Mouse (Mus musculus): ENCODE data around the gene Tmed6.
A peak's percentile ranks its signal among the peaks of the same experiment; 100 is the strongest.
"Not testable (repeated sequence)": the region's sequence is repeated elsewhere in the genome, so short reads cannot be mapped to it uniquely, and the experiment has no call there.

Tmed6 gene

DNA sequence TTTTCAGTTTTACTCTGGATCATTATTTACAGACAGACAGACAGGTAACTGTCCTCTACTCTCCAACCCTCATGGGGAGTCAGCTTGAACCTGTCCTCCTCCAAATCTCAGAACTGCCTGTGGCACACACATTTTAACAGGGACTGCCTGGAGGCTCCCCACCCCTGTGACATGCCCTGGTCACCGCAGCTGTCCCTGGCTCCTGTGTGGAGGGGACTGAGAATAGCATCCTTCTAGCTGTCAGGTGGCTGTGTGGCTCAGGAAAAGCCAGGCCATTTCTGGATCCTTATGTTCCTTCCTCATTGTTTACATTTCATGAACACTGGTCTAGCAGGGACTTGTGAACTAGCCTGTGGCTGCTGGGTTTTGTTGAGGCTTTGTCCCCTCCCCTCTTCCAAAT, 8.7 kb upstream of the Tmed6 start:
- DNase-seq (ENCODE audit: low read depth, low spot score) = no peak

DNA sequence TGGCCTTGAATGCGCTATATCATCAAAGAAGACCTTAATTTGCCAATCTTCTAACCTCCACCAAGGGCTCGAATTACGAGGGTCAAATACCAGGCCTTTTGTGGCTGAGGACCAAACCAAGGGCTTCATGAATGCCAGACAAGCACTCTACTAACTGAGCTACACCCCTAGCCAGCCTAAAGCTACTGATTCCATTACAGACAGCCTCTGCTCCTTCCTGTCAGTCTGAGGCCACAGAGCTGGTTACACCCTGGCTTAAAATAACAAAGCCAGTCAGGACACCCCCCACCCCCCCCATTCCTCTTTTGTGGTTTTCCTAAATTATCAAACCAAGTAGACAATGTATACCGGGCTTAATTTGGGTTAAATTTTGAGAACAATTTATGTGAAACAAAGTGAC, 8.3 kb upstream of the Tmed6 start:
- DNase-seq (ENCODE audit: low read depth, low spot score) = no peak

DNA sequence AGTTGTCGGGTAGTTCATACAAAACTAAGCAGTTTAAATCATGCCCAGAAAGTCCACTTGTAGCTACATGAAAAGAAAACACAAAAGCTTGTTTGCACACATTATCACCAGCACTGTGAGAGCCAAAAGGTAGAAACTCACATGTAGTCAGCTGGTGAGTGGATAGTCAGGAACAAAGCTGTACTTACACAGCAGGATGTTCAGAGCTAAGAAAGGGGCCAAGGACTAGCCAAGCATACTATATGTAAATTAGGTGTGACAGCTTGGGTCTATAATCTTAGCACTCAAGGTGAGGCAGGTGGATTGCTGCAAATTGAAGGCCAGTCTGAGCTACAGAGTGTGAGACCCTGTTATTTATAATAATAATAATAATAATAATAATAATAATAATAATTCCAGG, 2.8 kb downstream of the Tmed6 start:
- no peak for DNase-seq (ENCODE audit: low read depth, low spot score)

DNA sequence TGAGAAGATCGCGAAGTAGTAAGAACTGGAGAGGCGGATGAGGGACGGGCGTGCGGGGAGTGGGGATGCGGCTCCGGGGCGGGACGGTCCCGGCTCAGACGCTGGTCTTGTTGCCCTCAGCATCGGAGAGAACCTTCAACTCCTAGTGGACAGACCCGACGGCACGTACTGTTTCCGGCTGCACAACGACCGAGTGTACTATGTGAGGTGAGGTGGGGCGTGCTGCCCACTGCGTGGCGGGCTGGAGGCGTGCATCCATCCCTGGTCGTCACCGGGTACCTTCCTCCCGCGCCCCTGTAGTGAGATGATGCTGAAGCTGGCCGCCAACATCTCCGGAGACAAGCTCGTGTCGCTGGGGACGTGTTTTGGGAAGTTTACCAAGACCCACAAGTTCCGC, 8.5 kb downstream of the Tmed6 start:
- DNase-seq (ENCODE audit: low read depth, low spot score) = no peak

DNA sequence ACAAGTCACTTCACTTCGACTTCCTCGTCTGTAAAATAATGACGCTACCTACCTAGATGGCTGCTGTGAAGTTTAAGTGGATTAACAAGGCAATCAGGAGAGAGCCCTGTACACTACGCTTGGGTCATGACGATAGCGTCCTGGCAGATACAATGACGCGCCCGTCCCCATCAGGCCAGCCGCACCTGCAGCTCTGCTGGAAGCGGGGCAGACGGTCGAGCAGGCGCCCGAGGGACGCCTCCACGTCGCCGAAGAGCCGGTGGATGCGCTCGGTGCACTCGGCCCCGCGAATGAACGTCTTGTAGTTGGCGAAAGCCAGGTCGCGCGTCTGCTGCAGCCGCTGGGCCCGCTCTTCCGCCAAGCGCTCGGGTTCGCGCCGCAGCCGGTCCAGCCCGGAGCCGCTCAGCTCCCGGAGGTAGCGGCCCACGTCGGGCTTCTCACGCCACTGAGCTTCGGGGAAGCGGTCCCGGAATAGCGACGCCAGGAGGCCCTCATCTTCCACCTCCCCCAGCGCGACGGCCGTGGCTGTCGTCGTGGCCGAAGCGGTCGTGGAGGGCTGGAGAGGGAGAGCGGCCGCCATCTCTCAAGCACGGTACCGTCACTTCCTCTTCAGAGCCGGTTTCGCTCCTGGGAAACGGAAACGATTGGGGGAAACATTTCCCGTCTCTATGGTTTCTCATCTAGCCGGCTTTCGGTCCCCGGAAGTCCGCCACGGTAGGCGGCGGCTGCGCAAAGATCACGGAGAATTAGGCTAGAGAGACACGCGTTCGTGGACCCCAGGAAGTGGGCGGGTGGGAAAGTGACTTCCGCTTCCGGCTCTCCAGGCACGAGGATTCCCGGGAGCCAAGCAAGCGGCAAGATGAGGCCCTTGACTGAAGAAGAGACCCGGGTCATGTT, 9.1 kb downstream of the Tmed6 start, which contains the start of the genes Cog8 and Nip7:
Gene Cog8 (minus strand): TSS at position 614 of the 897 bp plus-strand sequence.
Gene Nip7 (plus strand): TSS at position 802 of the 897 bp plus-strand sequence.
- DNase-seq (ENCODE audit: low read depth, low spot score) = peak; percentile 99

DNA sequence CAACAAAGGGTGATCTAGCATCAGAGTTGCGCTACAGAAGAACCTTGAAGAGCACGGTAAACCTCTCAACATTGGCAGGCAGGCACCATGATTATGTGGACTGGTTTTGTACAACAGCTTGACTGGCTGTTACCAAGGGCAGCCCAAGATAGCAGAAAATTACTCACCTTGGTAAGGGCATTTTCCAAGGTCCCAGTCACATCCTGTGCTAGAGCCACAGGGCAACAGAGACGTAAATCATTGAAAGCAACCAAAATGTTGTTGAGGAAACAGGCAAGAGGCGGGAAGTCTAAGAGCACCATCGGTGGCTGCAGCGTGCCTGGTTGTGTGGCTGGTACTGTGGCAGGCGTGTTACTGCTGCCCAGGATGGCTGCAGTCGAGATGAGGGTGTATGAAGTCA, 13.4 kb downstream of the Tmed6 start:
- DNase-seq (ENCODE audit: low read depth, low spot score) = no peak

DNA sequence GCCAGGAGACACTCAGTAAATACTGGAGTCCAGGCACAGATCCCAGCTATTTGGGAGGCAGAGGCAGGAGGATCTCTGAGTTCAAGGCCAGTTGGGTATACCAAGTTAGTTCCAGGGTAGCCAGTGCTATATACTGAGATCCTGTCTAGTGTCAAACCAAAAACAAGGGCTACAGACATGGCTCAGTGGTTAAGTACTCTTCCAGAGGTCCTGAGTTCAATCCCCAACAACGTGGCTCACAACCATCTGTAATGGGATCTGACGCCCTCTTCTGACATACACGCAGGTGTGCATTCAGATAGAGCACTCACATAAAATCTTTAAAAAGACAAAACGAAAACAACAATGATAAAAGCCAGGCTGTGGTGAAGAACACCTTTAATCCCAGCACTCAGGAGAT, 16.0 kb downstream of the Tmed6 start:
- no peak for DNase-seq (ENCODE audit: low read depth, low spot score)

DNA sequence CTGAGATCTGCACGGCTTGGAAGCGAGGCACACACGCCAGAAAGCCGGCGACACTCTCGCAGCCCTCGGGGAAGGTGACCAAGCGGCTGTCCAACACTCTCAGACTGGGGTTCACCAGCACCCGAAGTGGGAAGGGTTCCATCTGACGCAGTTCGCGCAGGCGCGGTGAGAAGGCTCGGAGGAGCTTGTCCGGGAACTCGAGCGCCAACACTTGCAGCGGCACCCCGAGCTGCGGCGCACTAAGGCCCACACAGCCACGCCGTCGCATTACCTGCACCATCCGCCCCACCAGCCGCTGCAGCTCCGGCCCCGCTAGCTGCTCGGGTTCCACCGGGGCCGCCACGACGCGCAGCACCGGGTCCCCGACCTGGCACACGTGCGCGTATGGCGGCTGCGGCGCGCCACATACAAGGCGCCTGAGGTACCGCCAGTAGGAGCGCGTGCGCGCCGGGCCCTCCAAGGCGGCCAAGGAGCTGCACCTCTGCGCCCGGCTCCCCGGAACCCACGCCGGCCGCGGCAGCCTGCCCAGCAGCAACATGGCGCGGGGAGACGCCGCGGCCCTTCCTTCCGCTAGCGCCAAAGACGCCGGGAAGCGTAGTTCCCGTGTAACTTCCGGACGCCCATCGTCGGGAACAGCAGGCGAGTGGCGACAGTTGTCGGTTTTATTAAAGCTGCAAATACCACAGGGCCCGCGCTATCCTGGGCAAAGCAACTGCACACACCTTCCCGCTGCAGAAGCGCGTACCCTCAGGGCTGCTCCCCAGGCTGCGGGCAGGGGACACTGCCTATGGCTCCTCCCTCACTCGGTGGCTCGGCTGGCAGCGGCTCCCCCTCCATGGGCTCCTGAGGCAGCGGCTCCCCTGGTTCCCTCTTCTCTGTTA, 17.1 kb downstream of the Tmed6 start, which contains the start of gene Pdf:
Gene Pdf (minus strand): TSS at position 554 of the 881 bp plus-strand sequence.
- peak; percentile 84 for DNase-seq (ENCODE audit: low read depth, low spot score)

DNA sequence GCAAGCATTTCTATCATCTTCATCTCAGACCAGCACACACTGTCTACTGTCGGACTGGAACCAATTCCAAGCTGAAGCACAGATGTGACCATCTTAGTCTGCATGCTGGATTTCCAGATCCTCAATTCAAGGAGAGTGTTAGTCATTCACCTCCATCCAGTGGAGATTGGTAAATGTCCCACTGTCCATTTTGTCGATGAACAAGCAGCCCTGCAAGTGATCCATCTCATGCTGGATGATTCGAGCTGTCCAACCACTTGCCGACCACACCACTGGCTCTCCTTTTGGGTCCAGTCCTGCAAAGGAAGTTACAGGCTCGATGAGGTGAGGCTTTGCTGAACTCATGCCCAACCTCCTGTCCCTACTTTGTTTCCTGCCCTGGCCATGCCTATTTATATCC, 18.5 kb downstream of the Tmed6 start:
- DNase-seq (ENCODE audit: low read depth, low spot score) = no peak

DNA sequence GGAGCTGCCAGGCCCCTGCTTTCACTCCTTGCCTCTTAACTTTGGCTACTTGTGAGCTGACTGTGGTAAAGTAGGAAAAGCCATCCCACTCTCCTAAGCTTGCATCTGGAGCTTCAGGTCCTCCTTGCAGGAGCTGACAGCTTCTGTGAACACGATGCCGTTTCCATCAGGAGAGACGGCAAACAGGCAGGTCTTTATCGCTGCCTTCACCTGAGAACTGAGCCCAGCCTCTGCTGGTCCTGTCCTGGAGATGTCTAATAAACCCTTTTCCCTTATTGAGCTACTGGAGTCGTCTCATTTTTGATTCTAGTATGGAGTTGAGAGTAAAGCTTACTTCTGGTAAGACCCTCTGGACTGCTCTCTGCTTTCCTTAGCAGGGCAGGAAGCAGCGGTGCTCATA, 20.0 kb downstream of the Tmed6 start:
- DNase-seq (ENCODE audit: low read depth, low spot score) = no peak

DNA sequence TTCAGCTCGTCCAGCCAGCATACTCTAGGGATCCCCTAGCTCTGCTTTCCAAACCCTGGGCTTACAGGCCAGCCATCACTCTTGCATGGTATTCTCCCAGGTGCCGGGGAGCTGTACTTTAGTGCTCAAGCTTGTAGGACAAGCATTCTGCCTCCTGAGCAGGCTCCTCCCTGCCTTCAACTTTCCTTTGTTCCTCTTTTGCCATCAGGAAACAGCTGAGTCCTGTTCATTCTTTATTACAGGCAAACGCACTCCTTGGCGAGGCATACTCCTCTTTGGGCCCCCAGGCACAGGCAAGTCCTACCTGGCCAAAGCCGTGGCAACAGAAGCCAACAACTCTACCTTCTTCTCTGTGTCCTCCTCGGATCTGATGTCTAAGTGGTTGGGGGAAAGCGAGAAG, 24.8 kb downstream of the Tmed6 start:
- peak; percentile 33 for DNase-seq (ENCODE audit: low read depth, low spot score)

DNA sequence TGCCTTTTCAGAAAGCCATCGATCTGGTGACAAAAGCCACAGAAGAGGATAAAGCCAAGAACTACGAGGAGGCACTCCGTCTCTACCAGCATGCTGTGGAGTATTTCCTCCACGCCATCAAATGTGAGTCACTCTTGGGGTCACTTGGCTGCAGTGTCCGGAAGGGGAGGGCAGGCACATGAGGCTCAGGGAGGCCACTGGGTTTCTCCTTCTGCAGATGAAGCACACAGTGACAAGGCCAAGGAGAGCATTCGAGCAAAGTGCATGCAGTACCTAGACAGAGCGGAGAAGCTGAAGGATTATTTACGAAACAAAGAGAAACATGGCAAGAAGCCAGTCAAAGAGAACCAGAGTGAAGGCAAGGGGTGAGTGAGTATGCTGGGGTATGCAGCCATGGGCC, 28.8 kb downstream of the Tmed6 start:
- DNase-seq (ENCODE audit: low read depth, low spot score) = no peak

DNA sequence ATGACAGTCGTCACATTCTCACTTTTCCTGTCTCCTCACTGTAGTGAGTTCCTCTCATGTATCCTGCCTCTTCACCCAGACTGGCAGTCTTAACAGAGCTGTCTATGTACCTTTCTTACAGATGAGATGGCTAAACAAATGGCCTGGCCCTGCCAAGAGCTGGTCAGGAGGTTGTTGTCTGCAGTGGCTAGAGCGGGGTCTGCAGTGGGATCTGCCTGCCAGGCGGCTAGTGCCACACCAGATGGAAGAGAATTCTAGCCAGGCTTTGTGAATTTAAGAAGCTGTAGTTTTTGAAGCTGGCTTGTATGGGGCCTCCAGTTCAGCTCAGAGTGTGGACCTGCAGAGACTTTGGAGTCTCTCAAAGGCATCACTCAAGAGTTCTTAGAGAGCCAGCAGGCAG, 29.8 kb downstream of the Tmed6 start:
- no peak for DNase-seq (ENCODE audit: low read depth, low spot score)

DNA sequence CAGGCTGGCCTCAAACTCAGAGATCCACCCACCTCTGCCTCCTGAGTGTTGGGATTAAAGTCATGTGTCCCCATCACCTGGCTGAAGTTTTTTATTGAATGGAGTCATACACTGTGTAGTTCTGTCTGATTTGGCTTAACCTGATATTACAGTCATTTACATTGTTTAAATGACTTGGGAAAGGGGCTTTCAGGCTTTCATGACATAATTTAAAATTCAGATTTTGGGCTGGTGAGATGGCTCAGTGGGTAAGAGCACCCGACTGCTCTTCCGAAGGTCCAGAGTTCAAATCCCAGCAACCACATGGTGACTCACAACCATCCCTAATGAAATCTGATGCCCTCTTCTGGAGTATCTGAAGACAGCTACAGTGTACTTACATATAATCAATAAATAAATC, 31.8 kb downstream of the Tmed6 start:
- not testable (repeated sequence) for DNase-seq (ENCODE audit: low read depth, low spot score)

DNA sequence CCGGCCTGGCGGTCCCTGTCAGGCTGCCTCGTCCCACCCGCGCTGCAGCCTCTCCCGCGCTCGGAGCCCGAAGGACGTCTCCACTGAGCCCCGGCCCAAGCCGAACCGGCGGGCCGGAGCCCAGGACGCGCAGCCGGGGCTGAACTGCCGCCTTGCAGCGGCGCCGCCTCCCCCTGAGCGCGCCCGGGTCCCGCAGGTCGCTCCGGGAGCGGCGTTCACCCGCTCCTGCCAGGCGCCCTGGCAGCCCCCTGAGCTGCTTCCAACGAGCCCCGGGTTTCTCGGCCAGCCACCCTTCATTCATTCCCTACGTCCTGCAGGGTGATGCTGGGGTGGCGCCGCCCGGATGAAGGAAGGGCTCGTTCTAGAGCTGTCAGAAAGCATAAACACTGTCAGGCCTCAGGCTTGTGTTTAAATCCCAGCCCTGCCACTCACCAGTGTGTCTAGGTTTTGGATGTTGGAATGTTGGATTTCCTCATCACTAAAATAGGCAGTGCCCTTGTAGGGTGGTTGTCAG, 33.8 kb downstream of the Tmed6 start:
- DNase-seq (ENCODE audit: low read depth, low spot score) = peak; percentile 61

DNA sequence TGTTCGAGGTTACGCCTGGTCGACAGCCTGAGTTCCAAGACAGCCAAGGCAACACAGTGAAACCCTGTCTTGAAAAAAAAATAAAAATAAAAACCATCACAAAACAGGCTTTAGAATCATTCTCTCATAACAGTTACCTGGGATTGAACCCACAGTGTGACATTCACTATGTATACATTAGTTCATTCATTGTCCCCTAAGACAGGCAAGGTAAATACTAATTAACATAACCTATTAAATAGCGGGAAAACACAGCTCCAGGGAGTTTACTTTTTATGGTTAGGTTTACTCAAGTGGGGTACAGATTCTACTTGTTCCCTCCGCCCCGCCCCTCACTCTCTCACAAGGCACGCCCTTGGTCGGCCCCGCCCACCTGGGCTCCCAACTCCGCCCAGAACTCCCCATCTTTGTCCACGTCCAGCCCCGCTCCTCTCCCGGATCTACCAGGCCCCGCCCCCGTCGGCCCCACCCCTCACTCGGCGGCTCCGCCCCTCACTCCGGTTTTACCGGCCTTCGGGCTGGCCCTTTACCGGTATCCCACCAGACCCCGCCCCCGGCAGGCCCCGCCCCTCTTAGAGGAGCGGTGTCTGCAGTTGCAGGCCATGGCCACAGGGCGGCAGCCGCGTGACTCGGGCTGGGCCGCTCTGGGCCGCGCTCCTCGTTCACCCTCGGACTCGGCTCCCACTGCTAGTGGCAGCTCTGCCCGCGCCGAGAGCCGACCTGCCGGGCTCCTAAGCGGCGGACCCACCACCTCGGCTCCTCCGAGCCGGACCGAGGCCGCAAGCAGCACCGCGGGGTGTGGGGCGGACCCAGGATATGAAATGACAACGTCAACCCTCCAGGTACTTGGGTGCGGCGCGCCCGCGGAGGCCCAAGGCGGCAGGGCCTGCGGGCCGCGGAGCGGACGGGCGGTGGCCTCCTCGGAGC, 34.5 kb downstream of the Tmed6 start, which contains the start of gene Vps4a:
Gene Vps4a (plus strand): TSS at position 573 of the 927 bp plus-strand sequence.
- DNase-seq (ENCODE audit: low read depth, low spot score) = peak; percentile 98

DNA sequence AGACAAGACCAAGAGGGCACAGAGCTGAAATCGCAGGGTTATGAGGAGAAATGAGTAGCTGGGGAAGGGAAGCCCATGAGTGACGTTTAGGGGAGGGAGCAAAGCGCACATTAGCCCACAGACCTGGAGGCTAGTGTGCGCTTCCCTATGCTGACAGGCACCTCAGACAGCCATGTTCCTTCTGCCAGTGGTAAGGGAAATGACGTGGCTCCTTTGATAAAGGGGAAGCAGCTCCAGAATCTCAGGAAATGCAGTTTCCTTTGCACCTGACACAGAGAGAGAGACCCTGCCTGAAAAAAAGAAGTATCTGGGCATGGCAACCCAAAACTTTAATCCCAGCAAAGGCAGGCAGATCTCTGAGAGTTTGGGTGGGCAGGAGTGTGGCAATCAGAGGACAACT, 35.4 kb downstream of the Tmed6 start:
- DNase-seq (ENCODE audit: low read depth, low spot score) = no peak

DNA sequence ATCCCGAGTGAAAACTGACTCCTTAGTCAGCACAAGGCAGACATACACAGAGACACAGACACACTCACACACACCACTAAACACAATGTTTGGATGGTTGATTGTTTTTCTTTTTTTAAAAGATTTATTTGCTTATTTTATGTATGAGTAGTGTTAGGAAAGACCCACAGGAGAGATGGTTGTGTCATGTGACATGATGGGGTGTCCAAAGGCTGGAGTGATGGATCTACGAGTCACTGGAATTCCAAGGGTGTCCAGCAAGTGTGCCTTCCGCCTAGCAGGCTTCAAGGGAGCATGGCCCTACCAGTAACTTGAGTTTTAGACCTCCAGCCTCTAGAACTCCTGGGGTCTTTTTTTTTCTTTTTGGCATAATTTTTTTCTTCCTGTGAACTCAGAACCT, 36.1 kb downstream of the Tmed6 start:
- DNase-seq (ENCODE audit: low read depth, low spot score) = no peak

DNA sequence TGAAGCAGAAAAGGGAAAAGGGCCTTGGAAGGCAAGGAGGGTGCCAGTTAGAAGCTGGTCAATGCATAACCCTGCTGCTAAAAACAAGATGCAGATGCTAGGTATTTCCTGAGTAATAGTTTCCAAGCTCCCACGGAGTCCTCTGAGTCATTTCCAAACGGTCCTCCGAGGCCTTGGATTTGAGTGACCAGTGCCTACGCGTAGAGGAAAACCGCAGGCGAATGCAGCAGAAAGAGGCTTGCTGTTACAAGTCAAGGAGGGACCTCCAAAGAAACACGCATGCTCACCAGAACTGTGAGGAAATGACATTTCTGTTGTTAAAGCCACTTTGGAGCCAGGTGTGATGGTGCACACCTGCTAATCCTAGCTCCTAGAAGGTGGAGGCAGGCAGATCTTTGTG, 42.0 kb downstream of the Tmed6 start:
- DNase-seq (ENCODE audit: low read depth, low spot score) = no peak

DNA sequence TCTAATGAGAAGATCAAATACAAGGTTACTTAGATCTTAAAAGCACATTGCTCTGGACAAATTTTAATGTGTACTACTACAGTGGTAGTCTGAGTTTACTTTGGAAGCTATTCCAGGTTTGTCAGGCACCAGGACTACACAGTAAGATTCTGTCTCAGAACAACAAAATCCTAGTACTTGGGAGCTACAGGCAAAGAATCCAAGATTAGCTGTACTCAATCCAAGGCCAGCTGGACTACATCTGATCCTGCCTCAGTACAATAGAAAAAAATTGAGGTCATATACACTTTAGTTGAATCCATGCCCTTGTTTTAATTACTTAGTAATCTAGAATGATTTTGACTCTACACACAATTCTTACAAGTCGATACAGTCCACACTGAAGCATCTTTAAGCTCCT, 50.5 kb downstream of the Tmed6 start:
- no peak for DNase-seq (ENCODE audit: low read depth, low spot score)

DNA sequence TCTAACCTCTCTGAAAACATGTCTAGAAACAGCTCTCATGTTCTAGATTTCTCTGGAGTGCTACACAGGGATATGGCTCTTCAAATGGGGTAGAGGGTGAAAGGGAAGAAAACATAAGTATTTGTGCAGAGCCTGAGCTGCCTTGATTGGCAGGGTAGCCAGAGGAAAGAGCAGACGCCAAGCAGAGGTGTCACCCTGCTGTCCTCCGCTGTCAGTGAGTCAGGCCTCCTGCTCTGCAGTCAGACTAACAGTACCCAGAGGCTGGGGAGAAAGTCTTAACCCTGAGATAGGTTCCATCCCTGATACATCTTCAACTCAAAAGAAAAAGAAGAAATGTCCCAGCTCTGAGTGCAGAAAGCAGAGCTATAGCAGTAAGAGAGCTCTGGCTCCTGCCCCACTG, 52.8 kb downstream of the Tmed6 start:
- no peak for DNase-seq (ENCODE audit: low read depth, low spot score)
